Mouse (Mus musculus) lung, adult 2 months (tissue): ENCODE data around the gene Hspb7.

Source experiments
- CTCF ChIP-seq: fragments of 200-500 bp; IDR thresholded peaks from 2 replicates; pipeline ENCODE4 v1.5.1; 2011; ENCODE audit warnings: mild to moderate bottlenecking, low read length, control low read depth; ENCODE audit not compliant: insufficient read depth
- POLR2A ChIP-seq: fragments of 200-500 bp; IDR thresholded peaks from 2 replicates; pipeline ENCODE4 v1.6.1; 2011; ENCODE audit warnings: low read depth, mild to moderate bottlenecking, control low read depth, low read length, borderline replicate concordance; ENCODE audit errors: extremely low read depth

GRCm38 (mm10) chr4:141372426-141372825, 48.2 kb upstream of the Hspb7 start:
- TF ChIP-seq CTCF (no peak), POLR2A (no peak)
